Mouse (Mus musculus) lung, postnatal 0 days (tissue): ENCODE measurements around the gene Ndufaf1. TPM values are rescaled to one million over a fixed set of nuclear protein-coding genes. Genes with fewer than 3 reads are reported as not detected.
"Not testable (repeated sequence)": the region's sequence is repeated elsewhere in the genome, so short reads cannot be mapped to it uniquely, and the experiment has no call there.

Source experiments
- ATAC-seq: fragments of 200-750 bp; cut with Nextera tagmentation; 2 replicates; pipeline ENCODE4 v1.8.0; 2017; ENCODE audit warnings: moderate library complexity
- DNase-seq: peaks from one replicate; pipeline ENCODE4 v3.0.0-alpha.2; 2016; ENCODE audit warnings: low spot score
- H3K27ac ChIP-seq: fragments of 300-500 bp; sonication (generic); 2 replicates; pipeline ENCODE4 v1.5.1; 2014; ENCODE audit warnings: antibody characterized with exemption, mild to moderate bottlenecking, low read length, mixed read lengths
- H3K27me3 ChIP-seq: fragments of 300-500 bp; sonication (generic); replicated peaks from 2 replicates; pipeline ENCODE4 v1.6.1; 2014; ENCODE audit warnings: low read length, mixed read lengths; ENCODE audit not compliant: insufficient read depth
- H3K36me3 ChIP-seq: fragments of 300-500 bp; sonication (generic); 2 replicates; pipeline ENCODE4 v1.6.1; 2014; ENCODE audit warnings: low read length, mixed read lengths; ENCODE audit not compliant: insufficient read depth
- H3K4me1 ChIP-seq: fragments of 300-500 bp; sonication (generic); 2 replicates; pipeline ENCODE4 v1.6.1; 2014; ENCODE audit warnings: antibody characterized with exemption, low read depth, low read length, mixed read lengths; ENCODE audit not compliant: insufficient read depth
- H3K4me2 ChIP-seq: fragments of 300-500 bp; sonication (generic); replicated peaks from 2 replicates; pipeline ENCODE4 v1.6.1; 2014; ENCODE audit warnings: low read depth, mild to moderate bottlenecking, low read length, moderate library complexity, mixed read lengths
- H3K4me3 ChIP-seq: fragments of 300-500 bp; sonication (generic); 2 replicates; pipeline ENCODE4 v1.5.1; 2014; ENCODE audit warnings: low read depth, low read length
- H3K9ac ChIP-seq: fragments of 300-500 bp; sonication (generic); replicated peaks from 2 replicates; pipeline ENCODE4 v1.6.1; 2014; ENCODE audit warnings: low read depth, mild to moderate bottlenecking
- H3K9me3 ChIP-seq: fragments of 300-500 bp; sonication (generic); 2 replicates; pipeline ENCODE4 v1.6.1; 2016; ENCODE audit warnings: low read length, mixed read lengths
- CTCF ChIP-seq: IDR thresholded peaks from 2 replicates; pipeline ENCODE4 v1.5.1; 2016; ENCODE audit warnings: antibody characterized with exemption, mild to moderate bottlenecking
- EP300 ChIP-seq: IDR thresholded peaks from 2 replicates; pipeline ENCODE4 v1.6.1; 2016; ENCODE audit warnings: antibody characterized with exemption, mild to moderate bottlenecking, control low read depth
- WGBS: fragments of 180-500 bp; shearing (Covaris S2); extraction: QIAGEN DNeasy Blood & Tissue Kit; methylation state at CpG from one replicate; pipeline ENCODE4 v1.1.7; 2014; 5-methylcytosine and 5-hydroxymethylcytosine counted together
- polyA plus RNA-seq: library from polyadenylated mRNA; unstranded; fragments of >200 nt; fragmentation: Nextera tagmentation; extraction: Ambion mirVana; gene quantifications from 2 replicates; pipeline ENCODE4 v1.2.1, GENCODE M21; 2015

Ndufaf1 gene
- polyA plus RNA-seq, 1 experiment from 2014 or later: 23.3 TPM

- Histone ChIP-seq H3K36me3 (no peaks in the 10 kb centered on the region), H3K4me3 (peak within 1 kb of the TSS; percentile 80), H3K9ac (peak within 1 kb of the TSS; percentile 90), H3K4me2 (peak within 1 kb of the TSS; percentile 87), H3K27ac (peak within 1 kb of the TSS; percentile 92), H3K27me3 (no peaks in the 10 kb centered on the region), H3K4me1 (no peaks in the 10 kb centered on the region), H3K9me3 (no peaks in the 10 kb centered on the region)
- TF ChIP-seq CTCF (no peak), EP300 (no peak)
- DNase-seq (peak; percentile 96), ATAC-seq (peak; percentile 98)
- under 1% methylated on average over 30 of the region's 58 CpGs for WGBS
These were observed 12.0 kb upstream of the Ndufaf1 start, which contains the start of gene Rtf1 for GRCm38 (mm10) chr2:119674525-119675214. Gene Rtf1, plus strand, starts transcription at chr2:119675068.

DNA sequence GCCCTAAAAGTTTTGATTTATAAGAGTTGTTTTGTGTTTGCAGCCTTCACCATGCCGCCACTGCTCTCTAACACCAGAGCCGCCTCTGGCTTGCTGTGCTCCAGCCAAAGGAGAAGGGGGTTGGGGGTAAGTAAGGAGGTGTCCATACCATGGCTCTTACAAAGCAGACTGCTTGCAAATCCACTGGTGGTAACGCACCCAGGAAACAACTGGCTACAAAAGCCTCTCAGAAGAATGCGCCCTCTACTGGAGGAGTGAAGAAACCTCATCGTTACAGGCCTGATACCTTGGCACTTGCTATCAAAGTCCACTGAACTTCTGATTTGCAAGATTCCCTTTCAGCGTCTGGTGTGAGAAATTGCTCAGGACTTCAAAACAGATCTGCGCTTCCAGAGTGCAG lies 6.4 kb upstream of the Ndufaf1 start:
- Histone ChIP-seq H3K4me1 (no peaks in the 10 kb centered on the region), H3K36me3 (no peaks in the 10 kb centered on the region), H3K9me3 (no peaks in the 10 kb centered on the region), H3K9ac (no peak overlapping the region), H3K27me3 (no peaks in the 10 kb centered on the region), H3K4me3 (no peak overlapping the region), H3K4me2 (no peak overlapping the region), H3K27ac (no peak overlapping the region)
- TF ChIP-seq EP300 (no peak), CTCF (peak; percentile 74)
- WGBS: 15% methylated on average over 7 of the region's 7 CpGs
- DNase-seq (peak; percentile 68), ATAC-seq (no peak)

GRCm38 (mm10) chr2:119665744-119666143 lies 3.1 kb upstream of the Ndufaf1 start:
- not testable (repeated sequence) for H3K4me3 ChIP-seq, ATAC-seq
- TF ChIP-seq CTCF: peak; percentile 11; the same call in 1 of the 2 replicates

GRCm38 (mm10) chr2:119644254-119644653 lies 18.4 kb downstream of the Ndufaf1 start:
- Histone ChIP-seq H3K4me1 (no peaks in the 10 kb centered on the region), H3K9me3 (no peaks in the 10 kb centered on the region), H3K4me2 (no peak overlapping the region), H3K27ac (no peak overlapping the region), H3K27me3 (no peaks in the 10 kb centered on the region), H3K36me3 (no peaks in the 10 kb centered on the region), H3K4me3 (no peak overlapping the region), H3K9ac (no peak overlapping the region)
- 85% methylated on average over 5 of the region's 5 CpGs for WGBS
- no peak for TF ChIP-seq EP300
- no peak for TF ChIP-seq CTCF
- ATAC-seq: no peak
- no peak for DNase-seq

More at GRCm38 (mm10) chr2:119665744-119666143, 3.1 kb upstream of the Ndufaf1 start:
- not testable (repeated sequence) for H3K4me2 ChIP-seq, H3K9ac ChIP-seq, H3K4me1 ChIP-seq, H3K36me3 ChIP-seq, H3K27ac ChIP-seq, H3K9me3 ChIP-seq, DNase-seq, H3K27me3 ChIP-seq
- 66% methylated on average over 18 of the region's 23 CpGs for WGBS

GRCm38 (mm10) chr2:119641214-119641912 lies 21.3 kb downstream of the Ndufaf1 start:
- no peaks in the 10 kb centered on the region for H3K27me3 ChIP-seq
- no peak overlapping the region for H3K9ac ChIP-seq
- ATAC-seq (no peak), DNase-seq (no peak)
- no peak overlapping the region for H3K4me2 ChIP-seq
- 94% methylated on average over 5 of the region's 5 CpGs for WGBS
- no peaks in the 10 kb centered on the region for H3K9me3 ChIP-seq
- no peaks in the 10 kb centered on the region; the same call in 1 of the 2 replicates for H3K36me3 ChIP-seq
- no peak for TF ChIP-seq EP300
- H3K27ac ChIP-seq: no peak overlapping the region
- H3K4me1 ChIP-seq: no peaks in the 10 kb centered on the region
- H3K4me3 ChIP-seq: no peak overlapping the region

GRCm38 (mm10) chr2:119636781-119637180 lies 25.8 kb downstream of the Ndufaf1 start:
- ATAC-seq (no peak), DNase-seq (no peak)
- H3K4me1 ChIP-seq: no peaks in the 10 kb centered on the region
- H3K36me3 ChIP-seq: no peaks in the 10 kb centered on the region; the same call in 1 of the 2 replicates
- H3K27ac ChIP-seq: no peak overlapping the region
- H3K9ac ChIP-seq: no peak overlapping the region
- no peaks in the 10 kb centered on the region for H3K9me3 ChIP-seq
- H3K4me3 ChIP-seq: no peak overlapping the region
- no peaks in the 10 kb centered on the region for H3K27me3 ChIP-seq
- H3K4me2 ChIP-seq: no peak overlapping the region
- 87% methylated on average over 1 of the region's 1 CpGs for WGBS
- peak; percentile 30; the same call in 1 of the 2 replicates for TF ChIP-seq CTCF
- no peak for TF ChIP-seq EP300
